Mouse (Mus musculus) G1E-ER4 (cell line): Measurements from ENCODE around the gene Lgals8. TPM values are rescaled to one million over a fixed set of nuclear protein-coding genes. Genes with fewer than 3 reads are reported as not detected.

Source experiments
- GATA1 ChIP-seq: IDR thresholded peaks from one replicate; pipeline ENCODE4 v1.8.0; 2012; ENCODE audit warnings: low read length, inconsistent platforms
- polyA plus RNA-seq: library from polyadenylated mRNA; stranded (reverse); fragments of >175 nt; gene quantifications from 2 replicates; pipeline ENCODE4 v1.2.3, GENCODE M21; 2012

Lgals8 gene
- polyA plus RNA-seq, 1 experiment, result 4.6 TPM

- TF ChIP-seq GATA1, result no peak
Observed at GRCm38 (mm10) chr13:12395571-12395970, 69.2 kb downstream of the Lgals8 start.

- TF ChIP-seq GATA1, result no peak
Observed at GRCm38 (mm10) chr13:12394609-12395505, 69.9 kb downstream of the Lgals8 start, which contains the start of gene Heatr1. Heatr1 (plus strand) TSS chr13:12395027.

Other genes with a start within 250 kb of the Lgals8 start
- gene Mtr, start 206.8 kb downstream of the Lgals8 start, polyA plus RNA-seq, result 16.9 and 23.4 TPM in 2 replicates
- gene Actn2, start 124.2 kb downstream of the Lgals8 start, polyA plus RNA-seq, result not detected in 2 replicates
- 18.5 and 76.2 TPM in 2 replicates for gene Heatr1, start 69.9 kb downstream of the Lgals8 start, polyA plus RNA-seq
- not detected in 2 replicates for gene Edaradd, start 55.5 kb upstream of the Lgals8 start, polyA plus RNA-seq
- 0.89 and 1.4 TPM in 2 replicates for gene Ero1lb, start 100.9 kb upstream of the Lgals8 start, polyA plus RNA-seq